Mouse (Mus musculus) limb, embryonic 12.5 days (tissue): ENCODE measurements around the gene Gna12. TPM values are rescaled to one million over a fixed set of nuclear protein-coding genes. Genes with fewer than 3 reads are reported as not detected.
A peak's percentile ranks its signal among the peaks of the same experiment; 100 is the strongest.

Experiments
- ATAC-seq: fragments of 200-750 bp; cut with Nextera tagmentation; 2 replicates; pipeline ENCODE4 v1.8.0; 2017; ENCODE audit warnings: low read depth, moderate TSS enrichment; ENCODE audit not compliant: insufficient number of reproducible peaks, insufficient read depth, low FRiP score, low TSS enrichment
- H3K27ac ChIP-seq: fragments of 300-500 bp; sonication (generic); 2 replicates; pipeline ENCODE4 v1.5.1; 2016; ENCODE audit warnings: mild to moderate bottlenecking, moderate library complexity
- H3K27me3 ChIP-seq: fragments of 300-500 bp; sonication (generic); 2 replicates; pipeline ENCODE4 v1.6.1; 2016; ENCODE audit warnings: mild to moderate bottlenecking, moderate library complexity
- H3K36me3 ChIP-seq: fragments of 300-500 bp; sonication (generic); 2 replicates; pipeline ENCODE4 v1.6.1; 2016; ENCODE audit warnings: mild to moderate bottlenecking, moderate library complexity
- H3K4me1 ChIP-seq: fragments of 300-500 bp; sonication (generic); replicated peaks from 2 replicates; pipeline ENCODE4 v1.6.1; 2016
- H3K4me2 ChIP-seq: fragments of 300-500 bp; sonication (generic); 2 replicates; pipeline ENCODE4 v1.6.1; 2016; ENCODE audit warnings: mild to moderate bottlenecking, moderate library complexity
- H3K4me3 ChIP-seq: fragments of 300-500 bp; sonication (generic); replicated peaks from 2 replicates; pipeline ENCODE4 v1.5.1; 2016; ENCODE audit warnings: mild to moderate bottlenecking
- H3K9ac ChIP-seq: fragments of 300-500 bp; sonication (generic); replicated peaks from 2 replicates; pipeline ENCODE4 v1.6.1; 2016; ENCODE audit warnings: mild to moderate bottlenecking, moderate library complexity
- H3K9me3 ChIP-seq: fragments of 300-500 bp; sonication (generic); 2 replicates; pipeline ENCODE4 v1.6.1; 2016; ENCODE audit warnings: mild to moderate bottlenecking, moderate library complexity
- WGBS: fragments of 180-500 bp; shearing (Covaris S2); methylation state at CpG from one replicate; pipeline ENCODE4 v1.1.7; 2016; 5-methylcytosine and 5-hydroxymethylcytosine counted together
- polyA plus RNA-seq: library from polyadenylated mRNA; unstranded; fragments of >200 nt; fragmentation: Nextera tagmentation; extraction: Ambion mirVana; gene quantifications from 2 replicates; pipeline ENCODE4 v1.2.1, GENCODE M21; 2016

The Gna12 gene
- polyA plus RNA-seq, 1 experiment from 2014 or later: 49.7 TPM

GRCm38 (mm10) chr5:140855909-140856530, 25.8 kb upstream of the Gna12 start:
- WGBS: 30% methylated on average over 11 of the region's 11 CpGs
- no peak for ATAC-seq

GRCm38 (mm10) chr5:140854700-140855099, 24.5 kb upstream of the Gna12 start:
- Histone ChIP-seq H3K27me3 (no peaks in the 10 kb centered on the region), H3K9ac (no peak overlapping the region), H3K9me3 (0 out of 2 replicates have a peak, but pooled peaks cover 8% of the 10 kb centered on the region), H3K4me1 (peaks cover 7% of the 10 kb centered on the region; the same call in 1 of the 2 replicates), H3K4me3 (no peak overlapping the region), H3K4me2 (no peak overlapping the region), H3K27ac (no peak overlapping the region), H3K36me3 (no peaks in the 10 kb centered on the region)
- ATAC-seq: no peak
- 89% methylated on average over 4 of the region's 4 CpGs for WGBS

More at GRCm38 (mm10) chr5:140855909-140856530, 25.8 kb upstream of the Gna12 start:
- Histone ChIP-seq H3K4me2 (no peak overlapping the region), H3K27ac (no peak overlapping the region; the same call in 1 of the 2 replicates), H3K9ac (no peak overlapping the region), H3K4me1 (peaks cover 7% of the 10 kb centered on the region; the same call in 1 of the 2 replicates), H3K27me3 (no peaks in the 10 kb centered on the region), H3K4me3 (no peak overlapping the region), H3K9me3 (0 out of 2 replicates have a peak, but pooled peaks cover 4% of the 10 kb centered on the region), H3K36me3 (no peaks in the 10 kb centered on the region)

DNA sequence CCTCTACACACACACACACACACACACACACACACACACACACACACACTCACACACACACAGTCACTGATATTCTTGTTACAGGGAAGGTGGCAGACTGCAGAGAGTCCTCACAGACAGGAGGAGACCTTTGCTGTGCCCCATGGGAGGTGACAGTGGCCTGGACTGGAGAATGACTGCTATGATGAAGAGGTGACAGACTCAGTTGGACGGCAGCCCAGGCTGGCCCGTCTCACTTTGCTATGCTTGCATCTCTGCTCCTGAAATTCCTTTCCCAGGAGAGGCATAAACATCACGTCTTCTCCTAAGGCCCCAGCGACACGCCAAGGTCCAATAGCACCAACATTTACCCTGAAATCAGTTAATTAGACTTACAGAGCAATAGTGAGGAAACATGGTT, 23.5 kb upstream of the Gna12 start:
- Histone ChIP-seq H3K9ac (no peak overlapping the region), H3K27me3 (no peaks in the 10 kb centered on the region), H3K4me1 (peaks cover 7% of the 10 kb centered on the region; the same call in 1 of the 2 replicates), H3K36me3 (no peaks in the 10 kb centered on the region), H3K4me2 (no peak overlapping the region), H3K9me3 (0 out of 2 replicates have a peak, but pooled peaks cover 8% of the 10 kb centered on the region), H3K27ac (no peak overlapping the region), H3K4me3 (no peak overlapping the region)
- no peak for ATAC-seq
- 81% methylated on average over 5 of the region's 5 CpGs for WGBS

DNA sequence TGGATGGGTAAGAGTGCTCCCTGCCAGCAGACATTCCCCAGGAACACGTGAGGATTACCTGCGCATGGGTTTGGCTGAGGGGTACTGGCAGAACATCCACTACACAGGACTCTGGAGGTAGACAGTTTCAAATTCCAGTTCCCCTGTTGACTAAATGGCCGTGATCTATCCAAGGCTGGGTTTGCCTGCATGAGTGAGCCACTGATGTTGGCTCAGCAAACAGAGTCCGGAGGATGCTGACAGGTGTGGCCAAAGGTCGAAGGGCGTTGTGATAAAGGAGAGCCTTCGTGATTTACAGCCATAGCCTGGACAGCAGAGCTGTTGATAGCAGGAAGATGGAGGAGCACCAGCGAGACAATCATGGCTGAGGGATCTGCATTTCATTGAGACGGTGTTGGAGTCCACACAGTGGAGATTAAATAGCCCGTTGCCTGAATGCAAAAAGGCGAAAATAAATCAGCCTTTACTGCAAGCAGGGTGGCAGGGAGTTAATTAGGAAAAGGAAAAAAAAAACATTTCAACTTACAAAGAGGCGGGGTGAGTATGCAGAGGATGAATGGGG, 22.3 kb upstream of the Gna12 start:
- Histone ChIP-seq H3K4me2 (no peak overlapping the region), H3K36me3 (no peaks in the 10 kb centered on the region), H3K9ac (no peak overlapping the region), H3K9me3 (0 out of 2 replicates have a peak, but pooled peaks cover 8% of the 10 kb centered on the region), H3K4me3 (no peak overlapping the region), H3K4me1 (peaks cover 7% of the 10 kb centered on the region; the same call in 1 of the 2 replicates), H3K27ac (no peak overlapping the region), H3K27me3 (no peaks in the 10 kb centered on the region)
- WGBS: 69% methylated on average over 12 of the region's 12 CpGs
- ATAC-seq: no peak

DNA sequence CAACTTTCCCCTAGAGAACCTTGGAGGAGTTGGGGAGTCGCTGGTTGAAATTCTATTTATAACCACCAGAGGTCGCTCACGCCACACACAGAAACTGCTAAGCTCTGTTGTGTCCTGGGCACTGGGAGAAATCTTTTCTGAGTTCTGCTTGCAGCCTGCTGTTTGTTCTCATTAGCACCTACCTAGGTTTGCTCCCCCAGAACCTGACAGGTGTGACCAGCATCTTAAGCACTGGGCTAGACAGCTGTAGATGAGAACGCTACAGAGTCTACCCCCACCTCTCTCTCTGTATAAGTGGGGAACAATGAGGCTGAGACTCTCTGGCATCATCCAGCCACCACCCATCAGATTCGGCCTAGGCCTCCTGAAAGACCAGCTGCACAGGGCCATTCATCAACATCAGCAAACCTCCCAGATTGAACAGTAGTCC, 17.1 kb upstream of the Gna12 start:
- no peaks in the 10 kb centered on the region for H3K27me3 ChIP-seq
- H3K9me3 ChIP-seq: 0 out of 2 replicates have a peak, but pooled peaks cover 8% of the 10 kb centered on the region
- H3K36me3 ChIP-seq: no peaks in the 10 kb centered on the region
- H3K4me1 ChIP-seq: no peaks in the 10 kb centered on the region
- H3K4me2 ChIP-seq: no peak overlapping the region
- no peak overlapping the region for H3K4me3 ChIP-seq
- WGBS: 8% methylated on average over 5 of the region's 5 CpGs
- H3K9ac ChIP-seq: no peak overlapping the region
- no peak for ATAC-seq
- no peak overlapping the region for H3K27ac ChIP-seq

DNA sequence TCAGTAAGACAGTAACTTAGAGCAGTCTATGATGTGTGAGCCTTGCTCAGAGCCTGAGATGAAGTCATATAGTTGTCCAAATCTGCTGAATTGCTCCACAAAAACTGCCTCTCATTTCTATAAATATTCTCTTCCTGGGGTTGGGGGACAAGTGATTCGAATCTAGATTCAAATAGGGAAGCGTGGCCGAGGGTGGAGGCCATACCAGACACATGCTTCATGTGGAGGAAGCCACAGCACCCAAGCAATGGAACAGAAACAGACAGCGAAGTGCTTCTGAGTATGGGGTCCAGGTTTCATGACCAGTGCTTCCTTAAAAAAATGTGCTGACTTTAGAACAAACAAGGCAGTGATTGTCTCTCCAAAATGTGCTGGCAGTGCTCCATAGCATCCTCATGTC, 11.7 kb upstream of the Gna12 start:
- 74% methylated on average over 4 of the region's 4 CpGs for WGBS
- H3K4me3 ChIP-seq: no peak overlapping the region
- H3K9me3 ChIP-seq: no peaks in the 10 kb centered on the region
- H3K4me2 ChIP-seq: no peak overlapping the region
- H3K9ac ChIP-seq: no peak overlapping the region
- no peak for ATAC-seq
- H3K27me3 ChIP-seq: no peaks in the 10 kb centered on the region
- no peaks in the 10 kb centered on the region for H3K36me3 ChIP-seq
- no peak overlapping the region for H3K27ac ChIP-seq
- H3K4me1 ChIP-seq: no peaks in the 10 kb centered on the region

- Histone ChIP-seq H3K9me3 (no peaks in the 10 kb centered on the region), H3K36me3 (0 out of 2 replicates have a peak, but pooled peaks cover 2% of the 10 kb centered on the region), H3K27ac (no peak overlapping the region), H3K4me3 (peak overlapping the region; percentile 19; the same call in 1 of the 2 replicates), H3K27me3 (no peaks in the 10 kb centered on the region), H3K4me2 (peak overlapping the region; percentile 48), H3K9ac (no peak overlapping the region), H3K4me1 (peaks cover 31% of the 10 kb centered on the region)
- ATAC-seq: no peak
- 72% methylated on average over 8 of the region's 8 CpGs for WGBS
Observed at GRCm38 (mm10) chr5:140831064-140831431, 817 bp upstream of the Gna12 start.

DNA sequence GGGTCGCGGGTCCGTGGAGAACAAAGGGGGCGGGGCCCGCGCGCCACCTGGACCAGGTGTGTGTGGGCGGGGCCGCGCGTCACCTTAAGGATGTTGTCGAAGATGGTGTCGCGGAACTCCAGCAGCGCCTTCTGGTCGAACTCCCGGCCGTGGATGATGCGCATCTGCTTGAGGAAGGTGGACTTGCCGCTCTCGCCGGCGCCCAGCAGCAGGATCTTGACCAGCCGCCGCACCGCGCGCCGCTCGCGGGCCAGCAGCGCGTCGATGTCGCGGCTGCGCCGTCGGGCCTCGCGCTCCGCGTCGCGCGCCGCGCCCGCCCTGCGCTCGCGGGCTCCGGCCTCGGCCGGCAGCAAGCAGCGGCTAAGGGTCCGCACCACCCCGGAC, 328 bp downstream of the Gna12 start:
- peaks cover 31% of the 10 kb centered on the region for H3K4me1 ChIP-seq
- H3K9ac ChIP-seq: peak overlapping the region; percentile 79
- ATAC-seq: no peak; the same call in 1 of the 2 replicates
- peak overlapping the region; percentile 89 for H3K4me2 ChIP-seq
- WGBS: under 1% methylated on average over 58 of the region's 58 CpGs
- no peaks in the 10 kb centered on the region for H3K27me3 ChIP-seq
- no peaks in the 10 kb centered on the region for H3K9me3 ChIP-seq
- H3K4me3 ChIP-seq: peak overlapping the region; percentile 75
- 0 out of 2 replicates have a peak, but pooled peaks cover 6% of the 10 kb centered on the region for H3K36me3 ChIP-seq
- H3K27ac ChIP-seq: peak overlapping the region; percentile 41; the same call in 1 of the 2 replicates

DNA sequence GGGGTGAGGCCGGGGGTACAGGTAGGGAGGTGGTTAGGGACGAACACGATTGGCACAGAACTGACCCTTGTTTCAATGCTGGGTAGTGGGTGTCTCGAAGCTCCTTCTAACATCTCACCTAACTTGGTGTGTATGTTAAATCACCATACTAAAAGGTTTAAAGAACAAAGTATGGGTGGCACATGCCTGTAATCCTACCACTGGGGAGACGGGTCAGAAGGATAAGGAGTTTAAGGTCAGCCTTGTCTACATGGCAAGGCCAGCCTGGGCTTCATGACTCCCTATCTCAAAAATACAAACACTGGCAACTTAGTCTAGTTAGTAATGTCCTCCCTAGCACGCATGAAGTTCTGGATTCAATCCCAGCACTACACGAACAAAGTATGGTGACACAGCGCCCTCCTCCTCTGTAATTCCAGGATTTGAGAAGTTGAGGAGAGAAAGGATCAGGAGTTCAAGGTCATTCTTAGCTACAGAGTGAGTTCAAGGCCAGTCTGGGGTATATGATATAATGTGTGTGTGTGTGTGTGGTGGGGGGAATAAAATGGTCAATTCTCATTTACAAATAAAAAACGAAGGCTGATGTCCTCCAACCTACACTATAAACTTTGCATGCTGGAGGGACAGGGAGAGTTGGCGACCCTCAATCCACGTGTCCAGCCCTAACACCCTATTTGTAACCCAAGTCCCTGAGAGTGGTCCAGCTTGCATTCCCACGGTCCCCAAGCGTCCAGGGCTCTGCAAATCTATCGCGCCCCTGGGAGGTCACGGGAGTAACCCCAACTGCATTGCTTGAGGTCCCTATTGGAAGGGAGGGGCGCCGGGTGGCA, 935 bp downstream of the Gna12 start:
- peaks cover 7% of the 10 kb centered on the region; the same call in 1 of the 2 replicates for H3K36me3 ChIP-seq
- H3K27ac ChIP-seq: peak overlapping the region; percentile 41; the same call in 1 of the 2 replicates
- WGBS: 39% methylated on average over 18 of the region's 18 CpGs
- no peaks in the 10 kb centered on the region for H3K9me3 ChIP-seq
- ATAC-seq: peak; percentile 11; the same call in 1 of the 2 replicates
- peaks cover 31% of the 10 kb centered on the region for H3K4me1 ChIP-seq
- peak overlapping the region; percentile 75 for H3K4me3 ChIP-seq
- H3K4me2 ChIP-seq: peak overlapping the region; percentile 89
- no peaks in the 10 kb centered on the region for H3K27me3 ChIP-seq
- H3K9ac ChIP-seq: peak overlapping the region; percentile 79

GRCm38 (mm10) chr5:140828363-140828762, 1.9 kb downstream of the Gna12 start:
- no peak for ATAC-seq
- Histone ChIP-seq H3K36me3 (peaks cover 12% of the 10 kb centered on the region; the same call in 1 of the 2 replicates), H3K9ac (no peak overlapping the region), H3K9me3 (no peaks in the 10 kb centered on the region), H3K27me3 (no peaks in the 10 kb centered on the region), H3K4me3 (0 out of 2 replicates have a peak overlapping the region, but pooled peaks have one; percentile 6), H3K4me1 (peaks cover 31% of the 10 kb centered on the region), H3K4me2 (peak overlapping the region; percentile 89), H3K27ac (no peak overlapping the region)
- WGBS: 75% methylated on average over 2 of the region's 2 CpGs

DNA sequence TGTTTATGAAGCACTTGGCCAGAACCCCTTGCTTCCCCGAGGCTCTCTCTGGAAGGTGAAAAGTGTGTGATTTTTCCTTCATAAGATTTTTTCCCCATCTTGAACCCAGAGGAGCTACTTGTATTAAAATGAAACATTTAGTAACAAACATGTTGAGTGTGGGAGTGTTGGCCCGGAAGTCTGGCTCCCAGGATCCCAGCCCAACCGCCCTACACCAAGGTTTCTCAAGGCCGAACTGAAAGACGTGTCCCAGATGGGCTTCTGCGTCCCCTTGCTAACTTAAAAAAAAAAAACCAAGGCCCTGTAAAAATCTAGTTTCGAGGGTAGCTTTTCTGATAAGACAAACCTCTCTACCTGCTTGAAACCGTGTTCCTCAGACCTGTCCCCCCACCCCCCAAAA, 2.3 kb downstream of the Gna12 start:
- peaks cover 12% of the 10 kb centered on the region; the same call in 1 of the 2 replicates for H3K36me3 ChIP-seq
- H3K9ac ChIP-seq: no peak overlapping the region
- H3K27ac ChIP-seq: no peak overlapping the region
- H3K27me3 ChIP-seq: no peaks in the 10 kb centered on the region
- H3K9me3 ChIP-seq: no peaks in the 10 kb centered on the region
- WGBS: 69% methylated on average over 8 of the region's 8 CpGs
- no peak for ATAC-seq
- H3K4me2 ChIP-seq: peak overlapping the region; percentile 89
- peaks cover 31% of the 10 kb centered on the region for H3K4me1 ChIP-seq
- no peak overlapping the region for H3K4me3 ChIP-seq
